Mouse (Mus musculus): ENCODE measurements around the gene Calr4. TPM values are rescaled to one million over a fixed set of nuclear protein-coding genes. Genes with fewer than 3 reads are reported as not detected.

Gene Calr4
- total and polyA plus RNA-seq, 3 experiments, result not detected

- TF ChIP-seq MAZ (IDR thresholded peaks at IDR 0.05; ENCODE audit: low read depth, low read length), result no peak
- TF ChIP-seq EP300 (IDR thresholded peaks at IDR 0.05; ENCODE audit: low read length), result peak; percentile 92
- no peak for TF ChIP-seq GABPA (IDR thresholded peaks at IDR 0.05; ENCODE audit: insufficient replicate concordance, low read depth, low read length)
- 0 out of 2 replicates have a peak, but pooled peaks have one; percentile 26 for TF ChIP-seq MAFK (IDR thresholded peaks at IDR 0.05; ENCODE audit: insufficient replicate concordance, low read length)
- no peak for TF ChIP-seq HCFC1 (IDR thresholded peaks at IDR 0.05; ENCODE audit: low read depth, low read length)
These were observed 34.6 kb downstream of the Calr4 start (continued) for GRCm38 (mm10) chr4:109268903-109269302.

DNA sequence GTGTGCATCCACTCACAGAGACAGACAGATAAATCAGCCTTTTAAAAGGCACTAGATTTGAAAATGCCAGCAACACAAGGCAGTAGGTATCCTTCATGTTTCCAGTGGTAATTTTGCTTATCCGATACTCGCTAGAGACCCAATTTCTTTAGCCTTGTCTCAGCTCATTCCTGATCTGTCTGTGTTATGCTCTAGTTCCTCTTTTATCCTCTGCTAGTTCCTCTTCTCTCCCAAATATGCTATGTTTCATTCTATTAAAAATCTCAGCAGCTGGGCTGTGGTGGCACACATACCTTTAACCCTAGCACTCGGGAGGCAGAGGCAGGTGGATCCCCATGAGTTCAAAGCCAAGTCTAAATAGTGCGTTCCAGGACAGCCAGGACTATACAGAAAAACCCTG is 37.5 kb downstream of the Calr4 start:
- no peaks in the 10 kb centered on the region for H3K9me3 ChIP-seq (replicated peaks; ENCODE audit: low read length)
- H3K4me3 ChIP-seq (replicated peaks in 1 of 3; ENCODE audit: low read depth in 2 of 3, low read length in 2 of 3, poor library complexity in 1 of 3), result no peak overlapping the region
- in situ Hi-C loops (cut with MboI; ENCODE audit: low pct_ligation_motif_present, low pct_unique_long_range_greater_than_20kb, low sequenced_read_pairs), result no loop called here
- H3K27me3 ChIP-seq (replicated peaks), result no peaks in the 10 kb centered on the region
- H3K79me2 ChIP-seq (replicated peaks; ENCODE audit: control insufficient read depth, extremely low read depth, insufficient read depth, poor library complexity, severe bottlenecking), result no peaks in the 10 kb centered on the region
- no peak overlapping the region for H3K27ac ChIP-seq (ENCODE audit: insufficient read depth, low read depth)
- no peak overlapping the region for H3K9ac ChIP-seq (ENCODE audit: insufficient read depth, low read depth)
- no peak for TF ChIP-seq TCF12 (IDR thresholded peaks at IDR 0.05; ENCODE audit: low read depth, low read length)
- no peak for TF ChIP-seq RAD21 (IDR thresholded peaks at IDR 0.05; ENCODE audit: low read depth, low read length)
- H3K4me2 ChIP-seq (ENCODE audit: insufficient read depth, low read depth, poor library complexity, severe bottlenecking), result no peak overlapping the region
- dilution Hi-C loops (cut with MboI; ENCODE audit: extremely low pct_ligation_motif_present, extremely low pct_unique_long_range_greater_than_20kb, low sequenced_read_pairs), result no loop called here
- H3K36me3 ChIP-seq (replicated peaks in 1 of 2; ENCODE audit: control insufficient read depth in 1 of 2, insufficient read depth in 1 of 2, low read length in 1 of 2), result no peaks in the 10 kb centered on the region
- no peak for DNase-seq (ENCODE audit: extremely low read depth)
- peaks cover 0 to 53% of the 10 kb centered on the region in 2 experiments; a peak in 3 of 4 replicates for H3K4me1 ChIP-seq (ENCODE audit: control insufficient read depth in 1 of 2, insufficient read depth in 2 of 2)

GRCm38 (mm10) chr4:109273586-109274240 is 39.4 kb downstream of the Calr4 start:
- Histone ChIP-seq H3K9ac (ENCODE audit: insufficient read depth, low read depth) (no peak overlapping the region), H3K4me3 (replicated peaks in 1 of 3; ENCODE audit: low read depth in 2 of 3, low read length in 2 of 3, poor library complexity in 1 of 3) (no peak overlapping the region), H3K4me1 (ENCODE audit: control insufficient read depth in 1 of 2, insufficient read depth in 2 of 2) (peaks cover 0 to 45% of the 10 kb centered on the region in 2 experiments; a peak in 2 of 4 replicates), H3K79me2 (replicated peaks; ENCODE audit: control insufficient read depth, extremely low read depth, insufficient read depth, poor library complexity, severe bottlenecking) (no peaks in the 10 kb centered on the region), H3K9me3 (replicated peaks; ENCODE audit: low read length) (no peaks in the 10 kb centered on the region), H3K4me2 (ENCODE audit: insufficient read depth, low read depth, poor library complexity, severe bottlenecking) (no peak overlapping the region), H3K27me3 (replicated peaks) (no peaks in the 10 kb centered on the region), H3K36me3 (replicated peaks in 1 of 2; ENCODE audit: control insufficient read depth in 1 of 2, insufficient read depth in 1 of 2, low read length in 1 of 2) (no peaks in the 10 kb centered on the region), H3K27ac (ENCODE audit: insufficient read depth, low read depth) (no peak overlapping the region)
- TF ChIP-seq SIN3A (IDR thresholded peaks at IDR 0.05; ENCODE audit: low read length) (no peak), MYC (IDR thresholded peaks at IDR 0.05; ENCODE audit: low read depth, low read length) (no peak), JUN (IDR thresholded peaks at IDR 0.05; ENCODE audit: insufficient read depth, low read depth, low read length) (no peak), TCF12 (IDR thresholded peaks at IDR 0.05; ENCODE audit: low read depth, low read length) (no peak), MAX (IDR thresholded peaks at IDR 0.05; ENCODE audit: low read length) (no peak), JUND (conservative IDR thresholded peaks at IDR 0.05; ENCODE audit: low read depth, low read length) (no peak), NELFE (IDR thresholded peaks at IDR 0.05; ENCODE audit: low read depth, low read length) (no peak), USF2 (conservative IDR thresholded peaks at IDR 0.05; ENCODE audit: low read depth, low read length) (no peak), NRF1 (IDR thresholded peaks at IDR 0.05; ENCODE audit: low read depth, low read length) (no peak), ZKSCAN1 (IDR thresholded peaks at IDR 0.05; ENCODE audit: borderline replicate concordance, low read depth, low read length) (no peak), BHLHE40 (IDR thresholded peaks at IDR 0.05; ENCODE audit: low read depth, low read length) (no peak), RCOR1 (conservative IDR thresholded peaks at IDR 0.05; ENCODE audit: low read depth, low read length) (no peak), SMC3 (IDR thresholded peaks at IDR 0.05; ENCODE audit: low read depth, low read length) (no peak), IRF4 (IDR thresholded peaks at IDR 0.05; ENCODE audit: low read depth, low read length) (no peak), CTCF (conservative IDR thresholded peaks at IDR 0.05 in 1 of 2, IDR thresholded peaks at IDR 0.05 in 1 of 2; ENCODE audit: low read depth in 2 of 2, low read length in 2 of 2) (no peak), POLR2A (IDR thresholded peaks at IDR 0.05; ENCODE audit: low read depth, low read length) (no peak), ZMIZ1 (IDR thresholded peaks at IDR 0.05; ENCODE audit: low read depth, low read length) (no peak), ELF1 (IDR thresholded peaks at IDR 0.05; ENCODE audit: low read depth, low read length) (no peak), MAZ (IDR thresholded peaks at IDR 0.05; ENCODE audit: low read depth, low read length) (no peak)
- dilution Hi-C loops (cut with MboI; ENCODE audit: extremely low pct_ligation_motif_present, extremely low pct_unique_long_range_greater_than_20kb, low sequenced_read_pairs), result no loop called here
- in situ Hi-C loops (cut with MboI; ENCODE audit: low pct_ligation_motif_present, low pct_unique_long_range_greater_than_20kb, low sequenced_read_pairs), result no loop called here
- no peak for DNase-seq (ENCODE audit: extremely low read depth)
